Mouse (Mus musculus): Measurements from ENCODE around the gene Exo1.

Gene Exo1

DNA sequence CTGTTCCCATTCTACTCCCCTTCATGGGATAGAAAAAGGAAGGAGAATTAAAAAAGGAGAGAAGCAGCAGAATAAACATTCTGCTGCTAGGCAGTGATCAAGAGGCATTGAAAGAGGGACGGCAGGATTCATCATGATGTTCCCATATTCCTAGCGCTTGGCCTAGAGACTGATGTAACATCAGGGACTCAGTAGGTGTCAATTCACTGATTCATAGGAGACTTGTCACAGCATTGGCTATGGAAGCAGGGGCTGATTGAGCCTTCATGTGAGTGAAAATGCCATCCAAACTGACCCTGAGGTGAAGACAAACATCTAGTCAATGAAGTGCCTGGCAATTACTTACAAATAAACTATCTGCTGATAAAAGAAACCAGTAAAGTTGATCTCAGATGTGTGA lies 70.5 kb downstream of the Exo1 start:
- no peak for DNase-seq (ENCODE audit: low read depth, low spot score)

DNA sequence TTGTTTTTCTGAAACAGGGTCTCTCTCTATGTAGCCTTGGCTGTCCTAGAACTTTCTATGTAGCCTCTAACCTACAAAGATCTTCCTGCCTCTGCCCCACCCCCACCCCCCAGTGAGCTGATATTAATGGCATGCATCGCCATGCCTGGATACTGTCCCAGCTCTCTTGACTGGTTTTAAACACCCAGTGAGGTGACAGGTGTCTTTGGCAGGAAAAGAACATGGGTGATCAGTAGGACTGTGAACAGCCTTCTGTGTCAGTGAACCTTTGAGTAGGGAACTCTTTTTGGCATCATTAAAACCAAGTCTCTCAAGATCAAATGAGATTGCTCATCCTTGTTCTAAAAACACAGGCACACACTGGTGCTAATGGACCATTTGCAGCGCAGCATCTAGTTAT lies 81.4 kb downstream of the Exo1 start:
- DNase-seq (ENCODE audit: low read depth, low spot score) = no peak
